Mouse (Mus musculus): ENCODE measurements around the gene Apobec4.

Apobec4 gene

GRCm38 (mm10) chr1:152718200-152718599, 32.2 kb upstream of the Apobec4 start:
- TF ChIP-seq NANOG (IDR thresholded peaks at IDR 0.05; ENCODE audit: borderline replicate concordance, low read length) (no peak), POU5F1 (IDR thresholded peaks at IDR 0.05; ENCODE audit: borderline replicate concordance, low read length) (no peak), CTCF (conservative IDR thresholded peaks at IDR 0.05; ENCODE audit: low read length) (no peak)
- H3K36me3 ChIP-seq (ENCODE audit: insufficient read depth, low read length), result no peaks in the 10 kb centered on the region
- no peak overlapping the region for H3K4me3 ChIP-seq (replicated peaks; ENCODE audit: low read length)
- H3K27me3 ChIP-seq (ENCODE audit: insufficient read depth, low read length), result no peaks in the 10 kb centered on the region
- H3K9me3 ChIP-seq (ENCODE audit: low read length), result no peaks in the 10 kb centered on the region
- peaks cover 28% of the 10 kb centered on the region for H3K4me1 ChIP-seq (replicated peaks; ENCODE audit: low read depth, low read length)

- H3K36me3 ChIP-seq (ENCODE audit: insufficient read depth, low read length), result no peaks in the 10 kb centered on the region
- TF ChIP-seq POU5F1 (IDR thresholded peaks at IDR 0.05; ENCODE audit: borderline replicate concordance, low read length) (no peak), NANOG (IDR thresholded peaks at IDR 0.05; ENCODE audit: borderline replicate concordance, low read length) (no peak), CTCF (conservative IDR thresholded peaks at IDR 0.05; ENCODE audit: low read length) (no peak)
- no peak overlapping the region for H3K4me3 ChIP-seq (replicated peaks; ENCODE audit: low read length)
- no peaks in the 10 kb centered on the region for H3K9me3 ChIP-seq (ENCODE audit: low read length)
- no peaks in the 10 kb centered on the region for H3K27me3 ChIP-seq (ENCODE audit: insufficient read depth, low read length)
- H3K4me1 ChIP-seq (replicated peaks; ENCODE audit: low read depth, low read length), result peaks cover 28% of the 10 kb centered on the region
These were observed 29.4 kb upstream of the Apobec4 start for GRCm38 (mm10) chr1:152720969-152721368.

- TF ChIP-seq CTCF (conservative IDR thresholded peaks at IDR 0.05; ENCODE audit: low read length) (no peak), POU5F1 (IDR thresholded peaks at IDR 0.05; ENCODE audit: borderline replicate concordance, low read length) (no peak), NANOG (IDR thresholded peaks at IDR 0.05; ENCODE audit: borderline replicate concordance, low read length) (no peak)
These were observed 28.7 kb upstream of the Apobec4 start for GRCm38 (mm10) chr1:152721535-152722198.

GRCm38 (mm10) chr1:152724286-152724685, 26.1 kb upstream of the Apobec4 start:
- Histone ChIP-seq H3K27me3 (ENCODE audit: insufficient read depth, low read length) (0 out of 2 replicates have a peak, but pooled peaks cover 2% of the 10 kb centered on the region), H3K4me1 (replicated peaks; ENCODE audit: low read depth, low read length) (peaks cover 19% of the 10 kb centered on the region), H3K4me3 (replicated peaks; ENCODE audit: low read length) (no peak overlapping the region), H3K9me3 (ENCODE audit: low read length) (no peaks in the 10 kb centered on the region), H3K36me3 (ENCODE audit: insufficient read depth, low read length) (no peaks in the 10 kb centered on the region)
- TF ChIP-seq CTCF (conservative IDR thresholded peaks at IDR 0.05; ENCODE audit: low read length) (peak; percentile 65), POU5F1 (IDR thresholded peaks at IDR 0.05; ENCODE audit: borderline replicate concordance, low read length) (no peak), NANOG (IDR thresholded peaks at IDR 0.05; ENCODE audit: borderline replicate concordance, low read length) (no peak)

More at GRCm38 (mm10) chr1:152721535-152722198, 28.7 kb upstream of the Apobec4 start:
- no peaks in the 10 kb centered on the region for H3K9me3 ChIP-seq (ENCODE audit: low read length)
- H3K4me3 ChIP-seq (replicated peaks; ENCODE audit: low read length), result no peak overlapping the region; the same call in 1 of the 2 replicates
- H3K27me3 ChIP-seq (ENCODE audit: insufficient read depth, low read length), result no peaks in the 10 kb centered on the region
- H3K4me1 ChIP-seq (replicated peaks; ENCODE audit: low read depth, low read length), result peaks cover 28% of the 10 kb centered on the region
- no peaks in the 10 kb centered on the region for H3K36me3 ChIP-seq (ENCODE audit: insufficient read depth, low read length)

GRCm38 (mm10) chr1:152726095-152726494, 24.3 kb upstream of the Apobec4 start:
- no peaks in the 10 kb centered on the region for H3K9me3 ChIP-seq (ENCODE audit: low read length)
- H3K4me1 ChIP-seq (replicated peaks; ENCODE audit: low read depth, low read length), result peaks cover 15% of the 10 kb centered on the region
- H3K27me3 ChIP-seq (ENCODE audit: insufficient read depth, low read length), result peaks cover 12% of the 10 kb centered on the region
- no peaks in the 10 kb centered on the region for H3K36me3 ChIP-seq (ENCODE audit: insufficient read depth, low read length)
- no peak for TF ChIP-seq POU5F1 (IDR thresholded peaks at IDR 0.05; ENCODE audit: borderline replicate concordance, low read length)
- no peak for TF ChIP-seq CTCF (conservative IDR thresholded peaks at IDR 0.05; ENCODE audit: low read length)
- TF ChIP-seq NANOG (IDR thresholded peaks at IDR 0.05; ENCODE audit: borderline replicate concordance, low read length), result no peak
- H3K4me3 ChIP-seq (replicated peaks; ENCODE audit: low read length), result no peak overlapping the region

GRCm38 (mm10) chr1:152727604-152728236, 22.6 kb upstream of the Apobec4 start:
- TF ChIP-seq POU5F1 (IDR thresholded peaks at IDR 0.05; ENCODE audit: borderline replicate concordance, low read length) (no peak), CTCF (conservative IDR thresholded peaks at IDR 0.05; ENCODE audit: low read length) (no peak), NANOG (IDR thresholded peaks at IDR 0.05; ENCODE audit: borderline replicate concordance, low read length) (no peak)
- Histone ChIP-seq H3K9me3 (ENCODE audit: low read length) (no peaks in the 10 kb centered on the region), H3K4me1 (replicated peaks; ENCODE audit: low read depth, low read length) (peaks cover 6% of the 10 kb centered on the region; the same call in 1 of the 2 replicates), H3K36me3 (ENCODE audit: insufficient read depth, low read length) (no peaks in the 10 kb centered on the region), H3K4me3 (replicated peaks; ENCODE audit: low read length) (no peak overlapping the region), H3K27me3 (ENCODE audit: insufficient read depth, low read length) (peaks cover 20% of the 10 kb centered on the region)

GRCm38 (mm10) chr1:152738793-152739192, 11.6 kb upstream of the Apobec4 start:
- Histone ChIP-seq H3K27me3 (ENCODE audit: insufficient read depth, low read length) (no peaks in the 10 kb centered on the region), H3K4me3 (replicated peaks; ENCODE audit: low read length) (no peak overlapping the region), H3K36me3 (ENCODE audit: insufficient read depth, low read length) (no peaks in the 10 kb centered on the region), H3K9me3 (ENCODE audit: low read length) (no peaks in the 10 kb centered on the region), H3K4me1 (replicated peaks; ENCODE audit: low read depth, low read length) (no peaks in the 10 kb centered on the region; the same call in 1 of the 2 replicates)
- no peak for TF ChIP-seq CTCF (conservative IDR thresholded peaks at IDR 0.05; ENCODE audit: low read length)
- TF ChIP-seq POU5F1 (IDR thresholded peaks at IDR 0.05; ENCODE audit: borderline replicate concordance, low read length), result no peak

- TF ChIP-seq CTCF (conservative IDR thresholded peaks at IDR 0.05; ENCODE audit: low read length), result no peak
- no peak for TF ChIP-seq NANOG (IDR thresholded peaks at IDR 0.05; ENCODE audit: borderline replicate concordance, low read length)
- no peak for TF ChIP-seq POU5F1 (IDR thresholded peaks at IDR 0.05; ENCODE audit: borderline replicate concordance, low read length)
- no peaks in the 10 kb centered on the region for H3K9me3 ChIP-seq (ENCODE audit: low read length)
- no peaks in the 10 kb centered on the region for H3K36me3 ChIP-seq (ENCODE audit: insufficient read depth, low read length)
- H3K4me3 ChIP-seq (replicated peaks; ENCODE audit: low read length), result no peak overlapping the region
- H3K4me1 ChIP-seq (replicated peaks; ENCODE audit: low read depth, low read length), result no peaks in the 10 kb centered on the region; the same call in 1 of the 2 replicates
- no peaks in the 10 kb centered on the region for H3K27me3 ChIP-seq (ENCODE audit: insufficient read depth, low read length)
These were observed 11.0 kb upstream of the Apobec4 start for GRCm38 (mm10) chr1:152739374-152739773.

Data from E14TG2a.4 (cell line).